Mouse (Mus musculus) right cerebral cortex, postnatal 4 days (tissue): ENCODE results near the gene H2afb2.

Source experiments
- DNase-seq: peaks from one replicate; pipeline ENCODE4 v3.0.0-alpha.2; 2022

The H2afb2 gene

GRCm38 (mm10) chrX:116680878-116681277 is at the start of gene H2afb2:
Gene H2afb2 (plus strand): TSS chrX:116681178.
- DNase-seq: no peak
